Mouse (Mus musculus) T-cell, adult 2 months (primary cell): ENCODE measurements around the gene Atp5s.

Experiments used
- DNase-seq: peaks from one replicate; pipeline ENCODE4 v3.0.0; 2022; ENCODE audit warnings: low spot score

Gene Atp5s

GRCm38 (mm10) chr12:69733518-69733917 is 8.8 kb downstream of the Atp5s start:
- peak; percentile 21 for DNase-seq

DNA sequence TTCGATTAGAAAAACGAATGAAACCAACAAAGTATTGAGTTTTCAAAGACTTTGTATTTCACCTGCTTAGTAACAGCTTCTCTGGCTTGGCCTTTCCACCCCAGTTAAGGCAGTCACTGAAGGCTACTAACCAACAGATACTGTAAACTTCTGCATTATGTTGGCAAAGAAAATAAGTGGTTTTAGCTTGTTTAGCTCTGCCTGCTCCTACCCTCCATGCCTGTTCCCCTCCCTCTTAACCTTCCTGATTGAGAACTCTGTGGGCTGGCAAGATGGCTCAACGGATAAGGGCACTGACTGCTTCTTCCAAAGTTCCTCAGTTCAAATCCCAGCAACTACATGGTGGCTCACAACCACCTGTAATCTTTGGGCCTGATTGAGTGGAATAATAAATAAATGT is 9.2 kb downstream of the Atp5s start:
- DNase-seq, result no peak

- no peak for DNase-seq
These were observed 17.2 kb downstream of the Atp5s start for GRCm38 (mm10) chr12:69741965-69742364.

DNA sequence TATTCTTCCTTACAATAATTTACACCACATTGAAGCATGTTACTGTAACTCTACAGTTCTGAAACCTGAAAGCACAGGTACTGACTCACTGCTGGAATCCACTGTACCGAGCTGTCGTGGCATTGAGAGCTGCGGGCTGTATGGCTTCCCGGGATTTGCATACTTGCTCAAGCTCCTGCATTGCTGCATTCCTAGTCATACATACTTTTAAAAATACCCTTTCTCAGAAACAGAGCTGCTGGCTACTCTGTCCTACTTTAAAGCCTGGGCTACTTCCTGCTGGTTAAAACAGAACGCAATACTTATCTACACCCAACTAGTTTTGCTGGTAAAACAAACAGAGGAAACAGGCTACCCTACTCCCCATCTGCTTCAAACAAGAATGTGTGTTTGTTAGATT is 19.4 kb downstream of the Atp5s start:
- no peak for DNase-seq

- no peak for DNase-seq
These were observed 27.2 kb downstream of the Atp5s start for GRCm38 (mm10) chr12:69751864-69752341.

DNA sequence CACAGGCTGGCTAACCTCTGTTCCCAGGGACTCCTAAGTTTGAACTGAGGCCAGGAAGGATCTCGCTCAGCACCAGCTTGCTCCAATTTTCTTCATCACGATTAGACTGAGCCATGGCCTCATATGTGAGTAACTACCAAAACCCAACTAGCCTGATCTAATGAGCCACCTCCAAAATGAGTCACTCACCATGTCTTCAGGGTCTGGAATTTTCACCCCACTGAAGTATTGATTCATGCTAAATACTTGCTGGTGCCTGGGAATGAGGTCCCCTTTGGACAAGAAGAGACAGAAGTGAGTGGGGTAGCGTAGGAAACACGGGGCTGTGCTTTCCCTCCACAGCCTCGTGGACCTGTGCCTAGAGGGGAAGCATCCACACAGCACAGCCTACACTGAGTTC is 29.2 kb downstream of the Atp5s start:
- DNase-seq, result no peak

- no peak for DNase-seq
These were observed 31.3 kb downstream of the Atp5s start for GRCm38 (mm10) chr12:69756015-69756414.

- peak; percentile 52 for DNase-seq
These were observed 32.8 kb downstream of the Atp5s start for GRCm38 (mm10) chr12:69757418-69758141.

GRCm38 (mm10) chr12:69758221-69759185 is 33.8 kb downstream of the Atp5s start:
- DNase-seq, result no peak

DNA sequence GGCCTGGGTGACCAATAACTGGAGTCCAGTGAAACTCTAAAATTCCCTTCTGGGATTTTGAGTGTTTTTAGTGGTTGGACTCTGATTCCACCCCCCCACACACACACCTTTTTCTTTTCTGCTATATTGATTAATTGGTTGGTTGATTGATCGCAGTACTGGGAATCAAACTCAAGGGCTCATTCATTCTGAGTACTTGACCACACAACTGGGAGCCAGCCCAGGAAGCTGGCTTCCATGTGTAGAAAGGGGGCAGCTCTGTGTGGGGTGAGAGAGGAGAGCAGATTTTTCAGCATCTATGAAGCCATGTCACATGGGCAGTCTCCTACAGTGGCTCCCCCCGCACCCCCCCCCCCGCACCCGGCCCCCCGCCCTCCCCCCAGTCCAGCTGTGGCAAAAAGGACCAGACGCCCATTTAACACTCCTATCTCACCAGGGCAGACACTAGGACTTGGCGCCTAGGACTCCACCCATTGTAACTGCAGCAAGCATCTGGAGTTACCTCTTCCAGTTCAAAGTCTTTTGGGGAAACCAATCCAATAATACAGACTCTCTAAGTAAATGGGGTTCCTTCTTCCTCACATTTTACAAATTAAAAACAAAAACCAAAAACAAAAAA is 34.6 kb downstream of the Atp5s start:
- no peak for DNase-seq

DNA sequence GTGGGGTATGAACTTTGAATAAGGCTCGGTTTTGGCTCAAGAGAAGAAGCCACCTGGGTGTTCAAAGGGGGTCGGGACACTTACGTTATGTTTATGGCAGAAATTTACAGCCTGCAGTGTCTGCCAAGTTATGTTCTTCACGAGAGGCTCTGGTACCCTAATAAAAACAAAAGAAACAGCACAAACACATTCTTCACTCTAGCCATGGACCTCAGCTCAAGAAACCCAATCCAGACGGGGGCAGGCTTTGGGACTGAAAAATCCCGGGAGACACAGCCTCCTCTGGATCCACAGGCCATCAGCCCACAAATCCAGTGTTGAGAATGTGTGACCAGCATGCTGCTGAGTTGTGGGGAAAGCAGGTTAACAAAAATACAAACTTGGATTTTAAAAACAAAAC is 35.3 kb downstream of the Atp5s start:
- DNase-seq, result no peak

GRCm38 (mm10) chr12:69760743-69761406 is 36.1 kb downstream of the Atp5s start:
- no peak for DNase-seq

GRCm38 (mm10) chr12:69761603-69762002 is 36.9 kb downstream of the Atp5s start:
- DNase-seq, result no peak

DNA sequence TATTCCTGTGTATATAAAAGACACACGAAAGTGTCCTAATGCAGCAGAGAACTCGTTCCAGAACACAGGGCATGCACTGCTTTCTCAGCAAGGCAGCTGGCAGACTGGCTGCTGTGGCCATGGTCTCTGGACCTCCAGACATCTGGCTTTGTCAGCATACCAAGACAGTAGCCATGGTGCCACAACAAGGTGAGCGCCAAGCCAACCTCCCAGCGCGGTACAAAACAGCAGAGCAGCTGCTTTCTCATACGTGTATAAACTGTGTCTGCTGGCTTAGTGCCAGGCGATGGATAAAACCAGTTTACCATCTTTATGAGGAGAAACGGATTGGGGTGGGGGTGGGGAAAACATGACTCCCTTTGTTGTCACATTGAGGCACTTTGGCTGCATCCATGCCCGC is 40.8 kb downstream of the Atp5s start:
- no peak for DNase-seq

GRCm38 (mm10) chr12:69766185-69766904 is 41.6 kb downstream of the Atp5s start:
- DNase-seq, result no peak

DNA sequence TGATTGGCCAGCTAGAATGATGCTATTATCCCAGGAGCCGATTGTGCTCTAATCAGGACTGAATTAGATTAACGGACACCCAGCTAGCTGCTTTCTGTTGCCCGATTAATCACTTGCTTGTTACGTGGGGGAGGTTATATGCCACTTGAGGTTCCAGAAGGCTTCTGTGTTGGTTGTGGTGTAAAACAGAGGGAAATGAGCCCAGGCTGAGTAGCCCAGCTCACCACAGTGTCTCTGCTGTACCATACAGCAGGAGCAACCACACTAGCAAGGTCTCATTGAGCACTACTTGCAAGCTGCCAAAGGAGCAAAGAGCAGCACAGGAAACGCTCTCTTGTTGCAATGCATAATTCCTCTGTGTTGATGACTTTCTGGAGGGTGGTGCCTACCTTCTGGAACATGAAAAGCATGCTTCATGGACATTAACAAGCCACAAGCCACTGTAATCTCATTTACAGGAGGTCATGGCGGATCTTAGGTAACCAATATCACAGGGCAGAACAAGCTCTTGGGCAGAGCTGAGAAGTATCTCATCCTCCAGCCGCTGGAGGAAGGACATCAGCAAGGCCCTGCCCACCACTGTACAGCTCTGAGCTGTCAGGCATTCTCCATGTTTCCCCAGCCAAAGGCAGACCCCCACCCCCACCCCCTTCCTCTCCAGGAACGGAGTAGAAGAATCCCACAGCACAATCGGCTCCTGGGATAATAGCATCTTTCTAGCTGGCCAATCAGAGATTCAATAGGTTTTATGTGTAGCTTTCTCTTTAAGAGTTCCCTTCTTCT is 42.9 kb downstream of the Atp5s start:
- DNase-seq, result no peak

- DNase-seq, result no peak
These were observed 44.1 kb downstream of the Atp5s start for GRCm38 (mm10) chr12:69768841-69769240.

DNA sequence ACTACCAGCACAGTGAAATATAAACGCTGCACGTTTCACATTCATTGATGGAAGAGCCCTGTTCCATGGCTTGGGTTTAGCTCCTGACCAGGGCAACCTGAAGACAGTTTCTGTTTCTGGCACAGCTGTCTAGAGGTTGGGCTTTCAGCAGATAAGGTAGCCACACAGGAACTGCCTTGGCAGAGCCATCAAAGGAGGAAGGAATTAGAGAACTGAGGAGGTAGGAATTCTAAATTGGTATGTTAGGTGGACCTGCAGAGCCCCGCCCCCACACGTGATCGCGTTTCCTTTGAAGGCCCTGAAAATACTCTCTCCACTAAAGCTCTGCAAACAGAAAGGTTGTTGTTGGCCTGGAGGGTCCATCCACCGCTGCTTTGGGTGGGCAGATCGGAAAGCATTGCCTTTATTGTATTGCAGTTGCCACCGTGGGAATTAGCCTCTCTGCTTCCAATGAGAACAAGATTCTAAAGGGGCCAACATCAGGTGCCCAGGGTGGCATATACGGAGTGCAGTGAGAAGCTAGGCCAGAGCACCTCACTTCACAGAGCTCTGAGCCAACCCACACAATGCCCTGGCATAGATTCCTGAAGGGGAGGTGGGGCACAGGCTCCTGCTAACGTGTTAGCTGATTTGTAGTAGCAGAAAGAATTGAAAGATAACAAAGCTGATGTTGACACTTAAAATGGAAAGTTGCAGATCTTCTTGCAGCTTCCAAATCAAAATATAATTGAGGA is 52.0 kb downstream of the Atp5s start:
- no peak for DNase-seq

DNA sequence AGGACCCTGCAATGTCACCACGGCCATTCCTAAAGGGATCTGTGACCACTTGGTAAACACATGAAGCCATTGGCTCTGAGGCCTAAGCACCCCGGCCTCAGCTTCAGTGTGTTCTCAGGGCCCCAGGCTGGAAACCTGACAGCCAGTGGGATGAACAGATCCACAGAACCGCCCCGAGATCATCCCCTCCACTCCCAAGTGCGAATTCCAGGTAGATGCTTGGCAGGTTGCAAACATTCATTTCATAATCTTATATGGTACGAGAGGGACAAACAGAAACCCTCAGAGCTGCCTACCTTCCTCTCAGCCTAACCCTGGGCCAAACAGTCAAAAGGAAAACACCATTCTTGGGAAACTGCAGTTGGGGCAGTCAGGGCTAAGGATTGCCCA is 52.6 kb downstream of the Atp5s start:
- no peak for DNase-seq

- no peak for DNase-seq
These were observed 53.2 kb downstream of the Atp5s start for GRCm38 (mm10) chr12:69777957-69778356.
